Mouse (Mus musculus): Measurements from ENCODE around the gene Rcn3. TPM values are rescaled to one million over a fixed set of nuclear protein-coding genes. Genes with fewer than 3 reads are reported as not detected.

Rcn3 gene
- polyA plus RNA-seq, 1 experiment from 2014 or later = 22.7 TPM

- Histone ChIP-seq H3K36me3 (ENCODE audit: control insufficient read depth, insufficient read depth) (peaks cover 31% of the 10 kb centered on the region), H3K4me1 (ENCODE audit: control insufficient read depth, low read depth, low read length) (no peaks in the 10 kb centered on the region), H3K4me3 (ENCODE audit: low read depth, low read length) (no peak overlapping the region), H3K9me3 (replicated peaks; ENCODE audit: control insufficient read depth, low read length) (no peaks in the 10 kb centered on the region), H3K27ac (ENCODE audit: low read length) (no peak overlapping the region), H3K27me3 (ENCODE audit: control insufficient read depth, insufficient read depth, low read depth, low read length) (no peaks in the 10 kb centered on the region), H3K4me2 (ENCODE audit: low read depth, low read length) (no peak overlapping the region), H3K9ac (ENCODE audit: low read depth, low read length) (no peak overlapping the region)
- WGBS (ENCODE audit: insufficient replicate concordance) = 83% methylated on average over 9 of the region's 9 CpGs
- ATAC-seq (ENCODE audit: low read depth) = no peak
These were observed 51.2 kb downstream of the Rcn3 start for GRCm38 (mm10) chr7:45040851-45041250.

GRCm38 (mm10) chr7:45038411-45038810, 53.6 kb downstream of the Rcn3 start:
- ATAC-seq (ENCODE audit: low read depth) = no peak
- Histone ChIP-seq H3K4me3 (ENCODE audit: low read depth, low read length) (no peak overlapping the region), H3K36me3 (ENCODE audit: control insufficient read depth, insufficient read depth) (peaks cover 34% of the 10 kb centered on the region), H3K27me3 (ENCODE audit: control insufficient read depth, insufficient read depth, low read depth, low read length) (no peaks in the 10 kb centered on the region), H3K4me1 (ENCODE audit: control insufficient read depth, low read depth, low read length) (no peaks in the 10 kb centered on the region), H3K4me2 (ENCODE audit: low read depth, low read length) (no peak overlapping the region), H3K9ac (ENCODE audit: low read depth, low read length) (no peak overlapping the region), H3K9me3 (replicated peaks; ENCODE audit: control insufficient read depth, low read length) (no peaks in the 10 kb centered on the region), H3K27ac (ENCODE audit: low read length) (no peak overlapping the region)
- 81% methylated on average over 9 of the region's 9 CpGs for WGBS (ENCODE audit: insufficient replicate concordance)

GRCm38 (mm10) chr7:45037720-45038361, 54.2 kb downstream of the Rcn3 start:
- Histone ChIP-seq H3K4me3 (ENCODE audit: low read depth, low read length) (no peak overlapping the region), H3K36me3 (ENCODE audit: control insufficient read depth, insufficient read depth) (peaks cover 36% of the 10 kb centered on the region), H3K4me1 (ENCODE audit: control insufficient read depth, low read depth, low read length) (no peaks in the 10 kb centered on the region), H3K4me2 (ENCODE audit: low read depth, low read length) (no peak overlapping the region), H3K9me3 (replicated peaks; ENCODE audit: control insufficient read depth, low read length) (no peaks in the 10 kb centered on the region), H3K27me3 (ENCODE audit: control insufficient read depth, insufficient read depth, low read depth, low read length) (no peaks in the 10 kb centered on the region), H3K27ac (ENCODE audit: low read length) (no peak overlapping the region), H3K9ac (ENCODE audit: low read depth, low read length) (no peak overlapping the region)
- peak; percentile 50; the same call in 1 of the 2 replicates for ATAC-seq (ENCODE audit: low read depth)
- WGBS (ENCODE audit: insufficient replicate concordance) = 47% methylated on average over 7 of the region's 7 CpGs

GRCm38 (mm10) chr7:45036702-45037101, 55.3 kb downstream of the Rcn3 start:
- H3K9me3 ChIP-seq (replicated peaks; ENCODE audit: control insufficient read depth, low read length) = no peaks in the 10 kb centered on the region
- WGBS (ENCODE audit: insufficient replicate concordance) = 72% methylated on average over 11 of the region's 11 CpGs
- no peak overlapping the region for H3K9ac ChIP-seq (ENCODE audit: low read depth, low read length)
- H3K27me3 ChIP-seq (ENCODE audit: control insufficient read depth, insufficient read depth, low read depth, low read length) = no peaks in the 10 kb centered on the region
- H3K36me3 ChIP-seq (ENCODE audit: control insufficient read depth, insufficient read depth) = peaks cover 31% of the 10 kb centered on the region
- H3K4me1 ChIP-seq (ENCODE audit: control insufficient read depth, low read depth, low read length) = no peaks in the 10 kb centered on the region
- no peak overlapping the region for H3K27ac ChIP-seq (ENCODE audit: low read length)
- ATAC-seq (ENCODE audit: low read depth) = no peak
- no peak overlapping the region for H3K4me3 ChIP-seq (ENCODE audit: low read depth, low read length)
- H3K4me2 ChIP-seq (ENCODE audit: low read depth, low read length) = no peak overlapping the region

GRCm38 (mm10) chr7:45035631-45036030, 56.4 kb downstream of the Rcn3 start:
- peaks cover 26% of the 10 kb centered on the region for H3K36me3 ChIP-seq (ENCODE audit: control insufficient read depth, insufficient read depth)
- H3K4me2 ChIP-seq (ENCODE audit: low read depth, low read length) = no peak overlapping the region
- H3K9me3 ChIP-seq (replicated peaks; ENCODE audit: control insufficient read depth, low read length) = no peaks in the 10 kb centered on the region
- 73% methylated on average over 3 of the region's 3 CpGs for WGBS (ENCODE audit: insufficient replicate concordance)
- no peak for ATAC-seq (ENCODE audit: low read depth)
- H3K9ac ChIP-seq (ENCODE audit: low read depth, low read length) = no peak overlapping the region
- H3K27ac ChIP-seq (ENCODE audit: low read length) = no peak overlapping the region
- no peaks in the 10 kb centered on the region for H3K27me3 ChIP-seq (ENCODE audit: control insufficient read depth, insufficient read depth, low read depth, low read length)
- no peak overlapping the region for H3K4me3 ChIP-seq (ENCODE audit: low read depth, low read length)
- no peaks in the 10 kb centered on the region for H3K4me1 ChIP-seq (ENCODE audit: control insufficient read depth, low read depth, low read length)

- WGBS (ENCODE audit: insufficient replicate concordance) = 87% methylated on average over 19 of the region's 19 CpGs
- no peak for ATAC-seq (ENCODE audit: low read depth)
- no peak overlapping the region for H3K4me2 ChIP-seq (ENCODE audit: low read depth, low read length)
These were observed 58.2 kb downstream of the Rcn3 start for GRCm38 (mm10) chr7:45033722-45034359.

More at GRCm38 (mm10) chr7:45033722-45034359, 58.2 kb downstream of the Rcn3 start:
- H3K9ac ChIP-seq (ENCODE audit: low read depth, low read length) = no peak overlapping the region
- H3K36me3 ChIP-seq (ENCODE audit: control insufficient read depth, insufficient read depth) = peaks cover 18% of the 10 kb centered on the region
- no peaks in the 10 kb centered on the region for H3K4me1 ChIP-seq (ENCODE audit: control insufficient read depth, low read depth, low read length)
- no peak overlapping the region for H3K27ac ChIP-seq (ENCODE audit: low read length)
- H3K27me3 ChIP-seq (ENCODE audit: control insufficient read depth, insufficient read depth, low read depth, low read length) = no peaks in the 10 kb centered on the region
- no peak overlapping the region for H3K4me3 ChIP-seq (ENCODE audit: low read depth, low read length)
- no peaks in the 10 kb centered on the region for H3K9me3 ChIP-seq (replicated peaks; ENCODE audit: control insufficient read depth, low read length)

MicroRNAs within 50 kb of the gene (microRNA counts, 519-probe panel; counts per million panel counts)
- microRNA mmu-miR-150 = 2,524 counts per million, percentile 67 among the panel's probes with 10 or more counts

Small RNAs within 50 kb of the gene (microRNA-seq; reads per million reads assigned to microRNA genes)
- 34.7 reads per million, percentile 43 among the genes with 10 or more reads in this experiment for gene Mir150
- 37.4 reads per million, percentile 44 among the genes with 10 or more reads in this experiment for gene Mir5121

Other genes starting within 250 kb of the Rcn3 start
- 25.6 and 29.1 TPM in 2 replicates for gene Akt1s1, start 243.2 kb downstream of the Rcn3 start, polyA plus RNA-seq (2015; fragmentation: Nextera tagmentation; extraction: Ambion mirVana)
- gene Tbc1d17, start 243.1 kb downstream of the Rcn3 start, polyA plus RNA-seq (2015; fragmentation: Nextera tagmentation; extraction: Ambion mirVana) = 32.7 and 33.7 TPM in 2 replicates
- 23.4 and 24.3 TPM in 2 replicates for gene Pnkp, start 235.1 kb downstream of the Rcn3 start, polyA plus RNA-seq (2015; fragmentation: Nextera tagmentation; extraction: Ambion mirVana)
- 34.8 and 43.4 TPM in 2 replicates for gene Ptov1, start 222.4 kb downstream of the Rcn3 start, polyA plus RNA-seq (2015; fragmentation: Nextera tagmentation; extraction: Ambion mirVana)
- 44.7 and 53.0 TPM in 2 replicates for gene Med25, start 199.5 kb downstream of the Rcn3 start, polyA plus RNA-seq (2015; fragmentation: Nextera tagmentation; extraction: Ambion mirVana)
- gene Fuz, start 196.1 kb downstream of the Rcn3 start, polyA plus RNA-seq (2015; fragmentation: Nextera tagmentation; extraction: Ambion mirVana) = 5.9 and 6.6 TPM in 2 replicates
- 63.3 and 63.7 TPM in 2 replicates for gene Ap2a1, start 162.7 kb downstream of the Rcn3 start, polyA plus RNA-seq (2015; fragmentation: Nextera tagmentation; extraction: Ambion mirVana)
- gene Tsks, start 149.0 kb downstream of the Rcn3 start, polyA plus RNA-seq (2015; fragmentation: Nextera tagmentation; extraction: Ambion mirVana) = 0.12 TPM in 1 of 2 replicates, not detected in the other
- gene Cpt1c, start 117.4 kb downstream of the Rcn3 start, polyA plus RNA-seq (2015; fragmentation: Nextera tagmentation; extraction: Ambion mirVana) = 1.8 and 2.1 TPM in 2 replicates
- gene Prmt1, start 105.7 kb downstream of the Rcn3 start, polyA plus RNA-seq (2015; fragmentation: Nextera tagmentation; extraction: Ambion mirVana) = 95.6 and 98.6 TPM in 2 replicates
- gene Irf3, start 94.6 kb downstream of the Rcn3 start, polyA plus RNA-seq (2015; fragmentation: Nextera tagmentation; extraction: Ambion mirVana) = 39.8 and 43.2 TPM in 2 replicates
- 11.0 and 12.2 TPM in 2 replicates for gene Bcl2l12, start 93.5 kb downstream of the Rcn3 start, polyA plus RNA-seq (2015; fragmentation: Nextera tagmentation; extraction: Ambion mirVana)
- gene Scaf1, start 75.9 kb downstream of the Rcn3 start, polyA plus RNA-seq (2015; fragmentation: Nextera tagmentation; extraction: Ambion mirVana) = 9.8 and 9.9 TPM in 2 replicates
- 20.9 and 23.2 TPM in 2 replicates for gene Rras, start 74.3 kb downstream of the Rcn3 start, polyA plus RNA-seq (2015; fragmentation: Nextera tagmentation; extraction: Ambion mirVana)
- 1.9 and 2.0 TPM in 2 replicates for gene Prr12, start 39.3 kb downstream of the Rcn3 start, polyA plus RNA-seq (2015; fragmentation: Nextera tagmentation; extraction: Ambion mirVana)
- gene Nosip, start 29.8 kb downstream of the Rcn3 start, polyA plus RNA-seq (2015; fragmentation: Nextera tagmentation; extraction: Ambion mirVana) = 23.4 and 23.8 TPM in 2 replicates
- gene Prrg2, start 29.5 kb downstream of the Rcn3 start, polyA plus RNA-seq (2015; fragmentation: Nextera tagmentation; extraction: Ambion mirVana) = 9.7 and 10.5 TPM in 2 replicates
- gene Fcgrt, start 11.6 kb upstream of the Rcn3 start, polyA plus RNA-seq (2015; fragmentation: Nextera tagmentation; extraction: Ambion mirVana) = 50.6 and 56.1 TPM in 2 replicates
- 646 and 744 TPM in 2 replicates for gene Rps11, start 32.2 kb upstream of the Rcn3 start, polyA plus RNA-seq (2015; fragmentation: Nextera tagmentation; extraction: Ambion mirVana)
- gene Rpl13a, start 36.5 kb upstream of the Rcn3 start, polyA plus RNA-seq (2015; fragmentation: Nextera tagmentation; extraction: Ambion mirVana) = 558 and 645 TPM in 2 replicates
- 0.12 TPM in 1 of 2 replicates, not detected in the other for gene Gm45713, start 44.0 kb upstream of the Rcn3 start, polyA plus RNA-seq (2015; fragmentation: Nextera tagmentation; extraction: Ambion mirVana)
- 3.0 and 3.1 TPM in 2 replicates for gene Flt3l, start 44.2 kb upstream of the Rcn3 start, polyA plus RNA-seq (2015; fragmentation: Nextera tagmentation; extraction: Ambion mirVana)
- 42.3 and 42.8 TPM in 2 replicates for gene Pih1d1, start 62.1 kb upstream of the Rcn3 start, polyA plus RNA-seq (2015; fragmentation: Nextera tagmentation; extraction: Ambion mirVana)
- 30.0 and 30.3 TPM in 2 replicates for gene Aldh16a1, start 62.4 kb upstream of the Rcn3 start, polyA plus RNA-seq (2015; fragmentation: Nextera tagmentation; extraction: Ambion mirVana)
- gene Slc17a7, start 71.7 kb upstream of the Rcn3 start, polyA plus RNA-seq (2015; fragmentation: Nextera tagmentation; extraction: Ambion mirVana) = not detected in 2 replicates
- not detected in 2 replicates for gene Gfy, start 87.3 kb upstream of the Rcn3 start, polyA plus RNA-seq (2015; fragmentation: Nextera tagmentation; extraction: Ambion mirVana)
- gene Pth2, start 88.8 kb upstream of the Rcn3 start, polyA plus RNA-seq (2015; fragmentation: Nextera tagmentation; extraction: Ambion mirVana) = not detected in 2 replicates
- gene Ccdc155, start 112.7 kb upstream of the Rcn3 start, polyA plus RNA-seq (2015; fragmentation: Nextera tagmentation; extraction: Ambion mirVana) = 0.05 TPM in 1 of 2 replicates, not detected in the other
- 1.5 and 2.2 TPM in 2 replicates for gene Dkkl1, start 119.9 kb upstream of the Rcn3 start, polyA plus RNA-seq (2015; fragmentation: Nextera tagmentation; extraction: Ambion mirVana)
- 5.0 and 6.5 TPM in 2 replicates for gene Tead2, start 123.5 kb upstream of the Rcn3 start, polyA plus RNA-seq (2015; fragmentation: Nextera tagmentation; extraction: Ambion mirVana)
- 16.4 and 19.3 TPM in 2 replicates for gene Cd37, start 146.9 kb upstream of the Rcn3 start, polyA plus RNA-seq (2015; fragmentation: Nextera tagmentation; extraction: Ambion mirVana)
- gene Slc6a16, start 148.9 kb upstream of the Rcn3 start, polyA plus RNA-seq (2015; fragmentation: Nextera tagmentation; extraction: Ambion mirVana) = not detected in 2 replicates
- not detected in 2 replicates for gene Slc6a21, start 185.3 kb upstream of the Rcn3 start, polyA plus RNA-seq (2015; fragmentation: Nextera tagmentation; extraction: Ambion mirVana)
- gene Trpm4, start 241.6 kb upstream of the Rcn3 start, polyA plus RNA-seq (2015; fragmentation: Nextera tagmentation; extraction: Ambion mirVana) = 0.85 and 1.7 TPM in 2 replicates
- gene Hrc, start 243.1 kb upstream of the Rcn3 start, polyA plus RNA-seq (2015; fragmentation: Nextera tagmentation; extraction: Ambion mirVana) = 0.39 and 0.60 TPM in 2 replicates

Data from liver, embryonic 16.5 days (tissue).